Mouse (Mus musculus) forebrain, embryonic 14.5 days (tissue): Measurements from ENCODE around the gene Gbp6. TPM values are rescaled to one million over a fixed set of nuclear protein-coding genes. Genes with fewer than 3 reads are reported as not detected.
"Not testable (repeated sequence)": the region's sequence is repeated elsewhere in the genome, so short reads cannot be mapped to it uniquely, and the experiment has no call there.

ENCODE experiments used
- ATAC-seq: fragments of 200-750 bp; cut with Nextera tagmentation; 2 replicates; pipeline ENCODE4 v1.8.0; 2017; ENCODE audit warnings: mild to moderate bottlenecking, moderate library complexity
- DNase-seq: peaks from one replicate; pipeline ENCODE4 v3.0.0-alpha.2; 2015; ENCODE audit warnings: low spot score
- H3K27ac ChIP-seq: fragments of 300-500 bp; sonication (generic); 2 replicates; pipeline ENCODE4 v1.5.1; 2014; ENCODE audit warnings: low read depth, mild to moderate bottlenecking, control low read depth, low read length, moderate library complexity
- H3K27me3 ChIP-seq: fragments of 300-500 bp; sonication (generic); replicated peaks from 2 replicates; pipeline ENCODE4 v1.6.1; 2014; ENCODE audit warnings: low read length, control low read depth, mixed read lengths; ENCODE audit not compliant: control insufficient read depth, insufficient read depth
- H3K36me3 ChIP-seq: fragments of 300-500 bp; sonication (generic); 2 replicates; pipeline ENCODE4 v1.6.1; 2014; ENCODE audit warnings: low read length, control low read depth; ENCODE audit not compliant: control insufficient read depth, insufficient read depth
- H3K4me1 ChIP-seq: fragments of 300-500 bp; sonication (generic); 2 replicates; pipeline ENCODE4 v1.6.1; 2014; ENCODE audit warnings: antibody characterized with exemption, low read length, control low read depth; ENCODE audit not compliant: control insufficient read depth, insufficient read depth
- H3K4me2 ChIP-seq: fragments of 300-500 bp; sonication (generic); 2 replicates; pipeline ENCODE4 v1.6.1; 2014; ENCODE audit warnings: mild to moderate bottlenecking, control low read depth, low read length
- H3K4me3 ChIP-seq: fragments of 300-500 bp; sonication (generic); 2 replicates; pipeline ENCODE4 v1.5.1; 2014; ENCODE audit warnings: low read depth, low read length, control low read depth
- H3K9ac ChIP-seq: fragments of 300-500 bp; sonication (generic); 2 replicates; pipeline ENCODE4 v1.6.1; 2014; ENCODE audit warnings: mild to moderate bottlenecking, low read length, control low read depth, moderate library complexity
- H3K9me3 ChIP-seq: fragments of 300-500 bp; sonication (generic); replicated peaks from 2 replicates; pipeline ENCODE4 v1.6.1; 2016; ENCODE audit warnings: low read length, control low read depth, mixed read lengths; ENCODE audit not compliant: control insufficient read depth
- WGBS: fragments of 180-500 bp; shearing (Covaris S2); extraction: QIAGEN DNeasy Blood & Tissue Kit; methylation state at CpG from one replicate; pipeline ENCODE4 v1.1.7; 2014; 5-methylcytosine and 5-hydroxymethylcytosine counted together
- polyA plus RNA-seq: library from polyadenylated mRNA; unstranded; fragments of >200 nt; fragmentation: Nextera tagmentation; extraction: Ambion mirVana; gene quantifications from 2 replicates; pipeline ENCODE4 v1.2.1, GENCODE M21; 2014

Gbp6 gene
- polyA plus RNA-seq = 1.7 and 1.9 TPM in 2 replicates

DNA sequence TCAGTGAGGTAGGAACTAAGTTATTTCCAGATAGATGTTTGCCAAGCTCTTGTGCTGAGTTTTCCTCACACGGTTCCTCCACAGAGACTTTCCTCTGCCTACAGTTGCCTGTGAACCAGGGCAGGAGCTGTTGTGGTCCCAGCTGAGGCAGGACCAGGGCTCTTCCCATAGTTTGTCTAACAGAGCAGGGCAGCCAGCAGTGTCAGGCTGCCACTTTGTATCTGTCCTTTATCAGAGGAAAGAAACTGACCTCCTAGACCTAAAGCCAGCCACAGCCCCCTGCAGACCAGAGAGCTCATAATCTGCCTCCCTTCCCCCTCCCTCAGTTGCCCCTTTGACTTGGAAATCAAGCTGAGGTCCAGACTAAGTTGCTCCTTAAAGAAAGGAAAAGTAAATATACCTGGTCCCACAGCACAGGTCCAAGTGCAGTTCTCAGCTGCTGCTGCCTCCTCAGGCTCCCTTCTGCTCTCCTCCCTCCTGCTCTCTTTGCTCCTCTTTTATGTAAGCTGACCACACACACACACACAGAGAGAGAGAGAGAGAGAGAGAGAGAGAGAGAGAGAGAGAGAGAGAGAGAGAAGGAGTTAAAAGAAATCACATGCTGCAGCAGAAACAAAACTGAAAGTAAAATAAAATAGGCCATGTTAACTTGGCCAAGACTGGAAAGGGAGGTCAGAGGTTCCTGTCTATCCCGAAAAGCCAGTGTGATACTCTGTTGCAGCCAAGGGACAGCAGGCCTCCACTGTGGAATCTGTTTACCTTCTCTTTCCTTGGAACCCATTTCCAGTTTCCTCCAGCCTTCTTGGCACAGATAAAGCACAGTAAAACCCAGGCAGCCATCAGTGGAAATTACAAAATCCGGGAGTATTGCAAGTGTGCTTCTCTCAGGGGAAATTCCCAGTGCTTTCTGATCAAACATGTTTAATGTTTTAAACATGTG lies at the start of gene Gbp6, which contains the start of gene Gm43302:
Gene Gbp6 (minus strand): TSS at position 473 of the 940 bp plus-strand sequence.
Gene Gm43302 (minus strand): TSS at position 470 of the 940 bp plus-strand sequence.
- H3K9me3 ChIP-seq, H3K27me3 ChIP-seq, H3K27ac ChIP-seq, ATAC-seq, H3K4me1 ChIP-seq, H3K4me2 ChIP-seq, H3K9ac ChIP-seq, H3K36me3 ChIP-seq, H3K4me3 ChIP-seq: not testable (repeated sequence)
- WGBS = 63% methylated on average over 3 of the region's 3 CpGs
- DNase-seq = peak; percentile 6

DNA sequence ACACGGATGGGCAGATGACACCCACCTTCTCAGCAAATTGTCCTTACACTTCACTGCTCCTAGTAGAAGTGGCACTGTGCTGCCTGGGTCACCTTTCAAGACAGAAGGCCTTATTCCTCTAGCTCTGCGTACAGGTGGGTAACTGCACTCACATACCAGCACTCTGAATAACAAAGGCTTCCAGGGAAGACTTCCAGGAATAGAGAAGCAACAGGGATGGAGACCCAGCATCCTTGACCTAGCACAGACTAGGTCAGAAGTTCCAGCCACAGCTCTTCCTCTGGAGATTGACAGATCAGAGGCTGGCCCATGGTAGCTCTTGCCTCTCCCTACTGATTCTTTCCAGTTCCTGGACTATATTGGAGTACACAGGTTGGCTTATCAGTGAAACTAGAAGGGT lies 47.8 kb upstream of the Gbp6 start:
- DNase-seq (no peak), ATAC-seq (no peak)
- WGBS = 67% methylated on average over 2 of the region's 2 CpGs
- Histone ChIP-seq H3K9me3 (no peaks in the 10 kb centered on the region), H3K4me1 (no peaks in the 10 kb centered on the region), H3K36me3 (no peaks in the 10 kb centered on the region), H3K9ac (no peak overlapping the region), H3K4me2 (no peak overlapping the region), H3K27ac (no peak overlapping the region), H3K27me3 (no peaks in the 10 kb centered on the region), H3K4me3 (no peak overlapping the region)

DNA sequence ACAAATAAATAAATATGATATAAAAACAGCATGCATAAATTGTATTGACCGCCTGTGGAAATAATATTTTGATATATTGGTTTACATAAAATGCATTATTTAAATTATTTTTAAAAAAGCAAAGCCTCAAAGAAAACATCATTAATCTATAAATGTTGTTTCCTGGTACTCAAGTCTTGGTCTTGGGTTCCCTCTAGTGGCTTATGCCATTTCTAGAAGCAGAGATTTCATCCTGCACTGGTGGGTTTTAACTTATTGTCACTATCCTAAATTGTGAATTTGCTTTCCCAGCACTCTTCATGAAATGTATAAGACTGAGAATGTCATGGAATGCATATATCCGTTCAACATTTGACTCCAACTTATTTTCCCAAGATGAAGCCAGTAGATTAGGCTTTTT lies 29.0 kb upstream of the Gbp6 start:
- DNase-seq (peak; percentile 16), ATAC-seq (no peak)
- no peaks in the 10 kb centered on the region for H3K27me3 ChIP-seq
- no peak overlapping the region for H3K9ac ChIP-seq
- no peak overlapping the region for H3K27ac ChIP-seq
- H3K4me3 ChIP-seq = no peak overlapping the region
- H3K36me3 ChIP-seq = no peaks in the 10 kb centered on the region
- H3K4me1 ChIP-seq = no peaks in the 10 kb centered on the region
- no peak overlapping the region for H3K4me2 ChIP-seq
- WGBS = 64% methylated on average over 2 of the region's 2 CpGs
- no peaks in the 10 kb centered on the region for H3K9me3 ChIP-seq

DNA sequence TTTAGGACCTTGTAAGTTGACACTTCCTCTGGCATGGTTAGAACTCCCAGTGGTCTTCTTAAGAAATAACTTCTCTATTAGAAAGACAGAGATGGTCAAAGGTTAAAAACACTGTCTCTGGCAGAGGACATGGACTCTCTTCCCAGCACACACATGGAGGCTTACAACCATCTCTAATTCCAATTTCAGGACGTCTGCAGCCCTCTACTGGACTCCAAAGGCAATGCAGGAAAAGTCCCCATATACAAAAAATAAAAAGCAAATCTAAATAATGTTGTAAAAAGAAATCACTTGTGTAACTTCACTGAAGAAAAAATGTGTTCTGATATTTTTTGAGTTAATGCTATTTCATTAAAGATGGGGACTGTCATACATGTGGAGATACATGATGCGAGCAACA lies 17.4 kb upstream of the Gbp6 start:
- H3K9ac ChIP-seq = no peak overlapping the region
- WGBS = 83% methylated on average over 2 of the region's 2 CpGs
- H3K4me2 ChIP-seq = no peak overlapping the region
- H3K9me3 ChIP-seq = no peaks in the 10 kb centered on the region; the same call in 1 of the 2 replicates
- no peaks in the 10 kb centered on the region for H3K36me3 ChIP-seq
- no peak overlapping the region for H3K4me3 ChIP-seq
- ATAC-seq (no peak), DNase-seq (no peak)
- no peak overlapping the region for H3K27ac ChIP-seq
- H3K27me3 ChIP-seq = no peaks in the 10 kb centered on the region
- H3K4me1 ChIP-seq = no peaks in the 10 kb centered on the region

DNA sequence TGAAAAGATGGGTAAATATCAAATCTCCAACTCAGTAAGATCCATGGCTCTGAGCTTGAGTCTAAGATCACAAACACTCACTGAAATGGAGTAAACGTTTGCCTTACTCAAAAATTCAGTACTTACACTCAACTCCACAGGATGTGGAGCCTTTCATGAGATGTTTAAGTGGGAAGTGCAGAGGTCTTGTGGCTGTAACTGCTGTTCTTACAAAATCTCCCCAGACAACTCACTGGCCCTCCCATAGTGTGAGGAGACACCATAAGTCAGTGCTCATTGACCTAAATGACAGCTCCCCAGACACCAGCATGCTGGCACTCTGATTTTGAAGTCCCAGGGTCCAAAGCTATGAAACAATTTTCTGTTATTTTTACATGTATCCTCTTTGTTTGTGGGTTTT lies 15.7 kb upstream of the Gbp6 start:
- not testable (repeated sequence) for H3K9me3 ChIP-seq, DNase-seq, ATAC-seq, H3K4me3 ChIP-seq, H3K9ac ChIP-seq, H3K27ac ChIP-seq, H3K4me1 ChIP-seq, H3K27me3 ChIP-seq, H3K4me2 ChIP-seq, H3K36me3 ChIP-seq
- WGBS = 66% methylated on average over 1 of the region's 1 CpGs

DNA sequence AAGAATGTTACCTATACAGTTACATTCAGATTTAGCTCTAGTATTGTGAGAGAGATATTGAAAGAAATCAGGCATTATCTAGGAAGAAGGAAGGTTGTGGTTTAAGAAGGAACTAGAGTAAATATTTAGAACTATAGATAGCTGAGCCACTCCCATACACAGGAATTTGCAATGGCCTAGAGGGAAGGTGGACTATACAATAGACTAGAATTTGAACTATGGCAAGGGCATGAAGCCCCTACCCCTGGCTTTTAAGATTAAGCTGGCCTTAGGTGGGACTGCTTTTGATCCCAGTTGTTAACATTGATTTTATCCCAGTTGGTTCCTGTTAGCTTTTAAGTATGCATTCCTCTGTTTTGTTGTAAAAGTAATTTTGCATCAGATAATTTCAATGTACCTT lies 13.4 kb upstream of the Gbp6 start:
- H3K4me3 ChIP-seq, DNase-seq, H3K36me3 ChIP-seq, H3K27ac ChIP-seq, H3K9me3 ChIP-seq, H3K27me3 ChIP-seq, H3K4me1 ChIP-seq, ATAC-seq, H3K4me2 ChIP-seq, H3K9ac ChIP-seq: not testable (repeated sequence)

DNA sequence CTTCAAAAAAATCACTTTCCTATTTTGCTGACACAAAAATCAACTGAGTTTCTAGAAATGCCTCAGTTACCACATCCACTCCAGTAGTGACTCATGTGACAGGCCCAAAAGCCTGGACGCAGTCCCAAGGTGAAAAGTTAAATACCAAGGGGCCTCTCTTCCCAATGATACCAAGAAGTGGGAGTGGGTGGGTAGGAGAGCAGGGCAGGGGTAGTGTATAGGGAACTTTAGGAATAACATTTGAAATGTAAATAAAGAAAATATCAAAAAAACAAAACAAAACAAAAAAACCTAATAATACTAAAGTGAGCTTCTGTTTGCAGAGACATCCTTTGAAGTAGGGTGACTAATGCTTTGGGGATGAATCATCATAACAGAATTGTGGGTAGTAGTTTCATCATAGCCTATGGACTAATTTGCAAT lies 12.7 kb upstream of the Gbp6 start:
- no peak overlapping the region for H3K4me3 ChIP-seq
- no peaks in the 10 kb centered on the region for H3K27me3 ChIP-seq
- no peaks in the 10 kb centered on the region; the same call in 1 of the 2 replicates for H3K9me3 ChIP-seq
- no peaks in the 10 kb centered on the region for H3K4me1 ChIP-seq
- ATAC-seq (no peak), DNase-seq (no peak)
- WGBS = 88% methylated on average over 1 of the region's 1 CpGs
- no peak overlapping the region for H3K4me2 ChIP-seq
- no peak overlapping the region for H3K27ac ChIP-seq
- H3K9ac ChIP-seq = no peak overlapping the region
- H3K36me3 ChIP-seq = no peaks in the 10 kb centered on the region

DNA sequence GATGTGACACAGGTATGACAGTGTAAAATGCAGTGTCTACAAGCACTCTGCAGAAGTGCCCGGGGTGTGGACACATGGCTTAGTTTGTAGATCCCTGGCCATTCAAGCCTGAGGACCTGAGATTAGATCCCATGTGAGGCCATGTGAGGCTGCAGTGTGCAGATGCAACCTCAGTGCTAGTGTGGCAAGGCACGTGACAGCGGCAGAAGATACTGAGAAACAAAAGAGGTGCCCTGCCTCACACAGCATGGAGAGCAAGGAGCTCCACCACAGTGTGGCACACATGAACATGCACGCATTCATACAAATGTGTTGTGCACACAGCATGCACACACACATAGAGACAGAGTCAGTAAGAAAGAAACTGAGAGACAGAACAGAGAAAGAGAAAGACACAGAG lies 12.2 kb upstream of the Gbp6 start:
- H3K36me3 ChIP-seq, H3K9me3 ChIP-seq, ATAC-seq, DNase-seq, H3K27ac ChIP-seq, H3K27me3 ChIP-seq, H3K9ac ChIP-seq, H3K4me3 ChIP-seq, H3K4me1 ChIP-seq, H3K4me2 ChIP-seq: not testable (repeated sequence)
- 93% methylated on average over 4 of the region's 4 CpGs for WGBS

DNA sequence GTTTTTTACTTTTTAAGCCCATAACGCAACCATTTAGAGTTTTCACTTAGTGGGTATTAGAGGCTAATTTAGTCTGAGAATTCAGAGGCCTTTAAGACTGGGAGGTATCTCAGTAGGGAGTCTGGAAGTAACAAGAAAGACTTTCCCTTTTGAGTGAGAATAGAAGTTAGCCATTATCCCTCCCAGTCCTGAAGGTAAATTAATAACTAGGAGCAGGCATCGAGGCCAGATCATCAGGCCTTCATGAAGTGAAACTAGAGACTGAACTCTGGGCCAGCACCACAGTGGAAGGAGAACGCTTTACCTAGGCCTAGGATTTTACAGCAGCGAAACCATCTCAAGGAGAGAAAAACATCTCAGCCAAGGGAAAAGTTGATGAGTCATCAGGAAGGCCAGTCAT lies 8.5 kb upstream of the Gbp6 start:
- Histone ChIP-seq H3K27ac (no peak overlapping the region), H3K4me1 (no peaks in the 10 kb centered on the region), H3K9ac (no peak overlapping the region), H3K9me3 (no peaks in the 10 kb centered on the region), H3K36me3 (no peaks in the 10 kb centered on the region), H3K4me3 (no peak overlapping the region), H3K4me2 (no peak overlapping the region), H3K27me3 (no peaks in the 10 kb centered on the region)
- DNase-seq (no peak), ATAC-seq (no peak)
- WGBS = 46% methylated on average over 4 of the region's 4 CpGs
